Mouse (Mus musculus) gastrocnemius, postnatal 14 days (tissue): ENCODE measurements around the gene E130309D02Rik. TPM values are rescaled to one million over a fixed set of nuclear protein-coding genes. Genes with fewer than 3 reads are reported as not detected.

Experiments used
- DNase-seq: peaks from one replicate; pipeline ENCODE4 v3.0.0; 2021; ENCODE audit warnings: mixed read lengths
- intact Hi-C: fragments of 180-260 bp; cut with DNase I; formaldehyde crosslinking; loops from one replicate; pipeline ENCODE4 v1.15.1; 2025; ENCODE audit warnings: low total_unique reads
- total RNA-seq, 2 experiments: library from RNA; stranded (reverse); gene quantifications; 2 replicates each; pipeline ENCODE4 v1.2.3; 2021

E130309D02Rik gene
- total RNA-seq, 2 experiments from 2014 or later, result 8.3 to 9.4 TPM

GRCm38 (mm10) chr5:143315514-143315888, 341 bp upstream of the E130309D02Rik start:
- intact Hi-C loops, result no loop called here
- DNase-seq, result no peak

GRCm38 (mm10) chr5:143314183-143314729, 904 bp downstream of the E130309D02Rik start:
- DNase-seq, result no peak
- intact Hi-C loops, result no loop called here

GRCm38 (mm10) chr5:143311886-143312285, 3.3 kb downstream of the E130309D02Rik start:
- DNase-seq, result peak; percentile 68
- intact Hi-C loops, result no loop called here

- intact Hi-C loops, result no loop called here
- DNase-seq, result no peak
Measured at GRCm38 (mm10) chr5:143309916-143310315, 5.2 kb downstream of the E130309D02Rik start.

GRCm38 (mm10) chr5:143308825-143309224, 6.3 kb downstream of the E130309D02Rik start:
- DNase-seq, result no peak
- intact Hi-C loops, result no loop called here

GRCm38 (mm10) chr5:143304251-143304650, 10.9 kb downstream of the E130309D02Rik start:
- DNase-seq, result no peak
- intact Hi-C loops, result no loop called here

GRCm38 (mm10) chr5:143301296-143301695, 13.9 kb downstream of the E130309D02Rik start:
- DNase-seq, result no peak
- intact Hi-C loops, result no loop called here

GRCm38 (mm10) chr5:143299686-143300085, 15.5 kb downstream of the E130309D02Rik start:
- DNase-seq, result no peak
- intact Hi-C loops, result no loop called here

GRCm38 (mm10) chr5:143298391-143298790, 16.8 kb downstream of the E130309D02Rik start:
- no peak for DNase-seq
- intact Hi-C loops, result no loop called here

GRCm38 (mm10) chr5:143297986-143298385, 17.2 kb downstream of the E130309D02Rik start:
- no peak for DNase-seq
- intact Hi-C loops, result no loop called here

- intact Hi-C loops, result no loop called here
- no peak for DNase-seq
Measured at GRCm38 (mm10) chr5:143295330-143295729, 19.8 kb downstream of the E130309D02Rik start.

GRCm38 (mm10) chr5:143294862-143295261, 20.3 kb downstream of the E130309D02Rik start:
- DNase-seq, result no peak
- intact Hi-C loops, result no loop called here

- intact Hi-C loops, result no loop called here
- DNase-seq, result no peak
Measured at GRCm38 (mm10) chr5:143293404-143293803, 21.8 kb downstream of the E130309D02Rik start, which contains the start of gene Zfp853. TSS of gene Zfp853 (minus strand) at chr5:143293623.

- intact Hi-C loops, result no loop called here
- no peak for DNase-seq
Measured at GRCm38 (mm10) chr5:143292879-143293278, 22.3 kb downstream of the E130309D02Rik start.

GRCm38 (mm10) chr5:143289299-143289698, 25.9 kb downstream of the E130309D02Rik start:
- intact Hi-C loops, result no loop called here
- no peak for DNase-seq

- DNase-seq, result no peak
- intact Hi-C loops, result no loop called here
Measured at GRCm38 (mm10) chr5:143288378-143288911, 26.7 kb downstream of the E130309D02Rik start.

GRCm38 (mm10) chr5:143287774-143288328, 27.3 kb downstream of the E130309D02Rik start:
- no peak for DNase-seq
- intact Hi-C loops, result no loop called here

GRCm38 (mm10) chr5:143284762-143285161, 30.4 kb downstream of the E130309D02Rik start:
- intact Hi-C loops, result no loop called here

GRCm38 (mm10) chr5:143279247-143279646, 35.9 kb downstream of the E130309D02Rik start:
- intact Hi-C loops, result no loop called here
- DNase-seq, result no peak

More at GRCm38 (mm10) chr5:143284762-143285161, 30.4 kb downstream of the E130309D02Rik start:
- DNase-seq, result no peak

GRCm38 (mm10) chr5:143275761-143276160, 39.4 kb downstream of the E130309D02Rik start:
- no peak for DNase-seq
- intact Hi-C loops, result no loop called here
